Mouse (Mus musculus) MEL (cell line): ENCODE results near the gene Tenm3. TPM values are rescaled to one million over a fixed set of nuclear protein-coding genes. Genes with fewer than 3 reads are reported as not detected.

Source experiments
- DNase-seq: peaks from one replicate; pipeline ENCODE4 v3.0.0; 2011; ENCODE audit warnings: low read depth, low spot score
- H3K27ac ChIP-seq: 2 replicates; pipeline ENCODE4 v1.5.1; 2012; ENCODE audit warnings: low read depth, mild to moderate bottlenecking, control low read depth, low read length, moderate library complexity; ENCODE audit not compliant: control insufficient read depth
- H3K27me3 ChIP-seq, 2 experiments: fragments of 150-350 bp in 1 of 2; sonication (generic) in 1 of 2; 2 replicates each; pipeline ENCODE4 v1.6.1; 2012; ENCODE audit warnings: low read length in 2 of 2, mild to moderate bottlenecking in 2 of 2, improper control_type of control experiment in 1 of 2, moderate library complexity in 1 of 2; ENCODE audit not compliant: insufficient read depth in 2 of 2, control insufficient read depth in 1 of 2
- H3K36me3 ChIP-seq, 2 experiments: 2 replicates each; pipeline ENCODE4 v1.6.1; 2012 to 2014; ENCODE audit warnings: low read length in 2 of 2, improper control_type of control experiment in 1 of 2, inconsistent platforms in 1 of 2, mild to moderate bottlenecking in 1 of 2; ENCODE audit not compliant: insufficient read depth in 2 of 2, control insufficient read depth in 1 of 2
- H3K4me1 ChIP-seq, 2 experiments: fragments of 150-350 bp in 1 of 2; sonication (generic) in 1 of 2; 2 replicates each; pipeline ENCODE4 v1.6.1; 2012; ENCODE audit warnings: low read length in 2 of 2, improper control_type of control experiment in 1 of 2, mild to moderate bottlenecking in 1 of 2; ENCODE audit not compliant: insufficient read depth in 2 of 2, control insufficient read depth in 1 of 2
- H3K4me3 ChIP-seq, 2 experiments: fragments of 150-350 bp in 1 of 2; sonication (generic) in 1 of 2; 2 replicates each; pipeline ENCODE4 v1.5.1; 2012; ENCODE audit warnings: low read depth in 2 of 2, low read length in 2 of 2, mild to moderate bottlenecking in 2 of 2, moderate library complexity in 2 of 2, control low read depth in 1 of 2, improper control_type of control experiment in 1 of 2; ENCODE audit not compliant: control insufficient read depth in 1 of 2, insufficient read depth in 1 of 2
- H3K79me2 ChIP-seq: 2 replicates; pipeline ENCODE4 v1.6.1; 2012; ENCODE audit warnings: mild to moderate bottlenecking, low read length, moderate library complexity; ENCODE audit not compliant: control insufficient read depth, poor library complexity, insufficient read depth
- H3K9ac ChIP-seq: 2 replicates; pipeline ENCODE4 v1.6.1; 2012; ENCODE audit warnings: low read depth, mild to moderate bottlenecking, control low read depth, low read length, moderate library complexity; ENCODE audit not compliant: control insufficient read depth, poor library complexity, severe bottlenecking
- H3K9me3 ChIP-seq: fragments of 150-350 bp; sonication (generic); replicated peaks from 2 replicates; pipeline ENCODE4 v1.6.1; 2012; ENCODE audit warnings: mild to moderate bottlenecking, low read length, improper control_type of control experiment, moderate library complexity; ENCODE audit not compliant: insufficient read depth
- BHLHE40 ChIP-seq: IDR thresholded peaks from 2 replicates; pipeline ENCODE4 v1.6.1; 2012; ENCODE audit warnings: low read depth, mild to moderate bottlenecking, inconsistent platforms, low read length, improper control_type of control experiment, borderline replicate concordance
- CHD1 ChIP-seq: IDR thresholded peaks from 2 replicates; pipeline ENCODE4 v1.6.1; 2012; ENCODE audit warnings: low read depth, mild to moderate bottlenecking, inconsistent platforms, low read length, improper control_type of control experiment
- ETS1 ChIP-seq: IDR thresholded peaks from 2 replicates; pipeline ENCODE4 v1.6.1; 2012; ENCODE audit warnings: low read depth, mild to moderate bottlenecking, inconsistent platforms, low read length, improper control_type of control experiment, moderate library complexity
- GABPA ChIP-seq: IDR thresholded peaks from 2 replicates; pipeline ENCODE4 v1.6.1; 2012; ENCODE audit warnings: low read depth, mild to moderate bottlenecking, inconsistent platforms, low read length, improper control_type of control experiment, moderate library complexity
- KAT2A ChIP-seq: conservative IDR thresholded peaks from 2 replicates; pipeline ENCODE4 v1.6.1; 2012; ENCODE audit warnings: low read depth, low read length, improper control_type of control experiment, inconsistent platforms
- MAFK ChIP-seq: IDR thresholded peaks from 2 replicates; pipeline ENCODE4 v1.6.1; 2011; ENCODE audit warnings: low read depth, mild to moderate bottlenecking, low read length, improper control_type of control experiment, borderline replicate concordance
- MAZ ChIP-seq: IDR thresholded peaks from 2 replicates; pipeline ENCODE4 v1.6.1; 2012; ENCODE audit warnings: low read depth, mild to moderate bottlenecking, inconsistent platforms, low read length, improper control_type of control experiment
- MYC ChIP-seq: IDR thresholded peaks from 2 replicates; pipeline ENCODE4 v1.6.1; 2011; ENCODE audit warnings: low read depth, mild to moderate bottlenecking, low read length, improper control_type of control experiment, moderate library complexity
- NELFE ChIP-seq: IDR thresholded peaks from 2 replicates; pipeline ENCODE4 v1.6.1; 2011; ENCODE audit warnings: low read depth, low read length, improper control_type of control experiment
- POLR2A ChIP-seq, 2 experiments: IDR thresholded peaks; 2 replicates each; pipeline ENCODE4 v1.6.1; 2011 to 2012; ENCODE audit warnings: low read length in 2 of 2, mild to moderate bottlenecking in 2 of 2, control low read depth in 1 of 2, improper control_type of control experiment in 1 of 2, low read depth in 1 of 2, moderate library complexity in 1 of 2; ENCODE audit not compliant: control insufficient read depth in 1 of 2, insufficient read depth in 1 of 2, poor library complexity in 1 of 2
- POLR2AphosphoS2 ChIP-seq: IDR thresholded peaks from 2 replicates; pipeline ENCODE4 v1.6.1; 2011; ENCODE audit warnings: low read length, improper control_type of control experiment
- RCOR1 ChIP-seq: IDR thresholded peaks from 2 replicates; pipeline ENCODE4 v1.6.1; 2012; ENCODE audit warnings: low read depth, mild to moderate bottlenecking, inconsistent platforms, low read length, improper control_type of control experiment
- SIN3A ChIP-seq: IDR thresholded peaks from 2 replicates; pipeline ENCODE4 v1.6.1; 2012; ENCODE audit warnings: low read length, improper control_type of control experiment, inconsistent platforms
- TAL1 ChIP-seq: IDR thresholded peaks from 2 replicates; pipeline ENCODE4 v1.6.1; 2012; ENCODE audit warnings: mild to moderate bottlenecking, inconsistent platforms, low read length, moderate library complexity, mixed read lengths
- TBP ChIP-seq: IDR thresholded peaks from 2 replicates; pipeline ENCODE4 v1.8.0; 2011; ENCODE audit warnings: low read depth, low read length, improper control_type of control experiment
- UBTF ChIP-seq: IDR thresholded peaks from 2 replicates; pipeline ENCODE4 v1.6.1; 2012; ENCODE audit warnings: low read depth, mild to moderate bottlenecking, inconsistent platforms, low read length, improper control_type of control experiment, moderate library complexity, borderline replicate concordance; ENCODE audit not compliant: insufficient read depth
- USF2 ChIP-seq, 2 experiments: IDR thresholded peaks; 2 replicates each; pipeline ENCODE4 v1.6.1; 2011 to 2012; ENCODE audit warnings: improper control_type of control experiment in 2 of 2, low read length in 2 of 2, borderline replicate concordance in 1 of 2, inconsistent platforms in 1 of 2, low read depth in 1 of 2, mild to moderate bottlenecking in 1 of 2; ENCODE audit not compliant: insufficient read depth in 1 of 2
- ZC3H11A ChIP-seq: IDR thresholded peaks from 2 replicates; pipeline ENCODE4 v1.6.1; 2012; ENCODE audit warnings: low read depth, mild to moderate bottlenecking, inconsistent platforms, low read length, improper control_type of control experiment
- ZMIZ1 ChIP-seq: IDR thresholded peaks from 2 replicates; pipeline ENCODE4 v1.6.1; 2012; ENCODE audit warnings: low read depth, mild to moderate bottlenecking, inconsistent platforms, low read length, improper control_type of control experiment, moderate library complexity
- ZNF384 ChIP-seq: IDR thresholded peaks from 2 replicates; pipeline ENCODE4 v1.6.1; 2012; ENCODE audit warnings: low read depth, mild to moderate bottlenecking, inconsistent platforms, low read length, improper control_type of control experiment
- polyA plus RNA-seq, 2 experiments: library from polyadenylated mRNA; stranded (reverse) in 1 of 2; unstranded in 1 of 2; fragments of >175 nt in 1 of 2; fragments of >200 nt in 1 of 2; gene quantifications; 2 replicates each; pipeline versions ENCODE4 v1.2.1 to v1.2.4; 2012; ENCODE audit warnings: low replicate concordance in 2 of 2, low read depth in 1 of 2; ENCODE audit not compliant: insufficient read length in 2 of 2, insufficient read depth in 1 of 2, missing spikeins in 1 of 2
- total RNA-seq: library from RNA; depleted of rRNA; stranded (reverse); fragments of 300-350 nt; gene quantifications from 2 replicates; pipeline ENCODE4 v1.2.3, GENCODE M21; 2012

The Tenm3 gene
- total and polyA plus RNA-seq, 3 experiments, result not detected

DNA sequence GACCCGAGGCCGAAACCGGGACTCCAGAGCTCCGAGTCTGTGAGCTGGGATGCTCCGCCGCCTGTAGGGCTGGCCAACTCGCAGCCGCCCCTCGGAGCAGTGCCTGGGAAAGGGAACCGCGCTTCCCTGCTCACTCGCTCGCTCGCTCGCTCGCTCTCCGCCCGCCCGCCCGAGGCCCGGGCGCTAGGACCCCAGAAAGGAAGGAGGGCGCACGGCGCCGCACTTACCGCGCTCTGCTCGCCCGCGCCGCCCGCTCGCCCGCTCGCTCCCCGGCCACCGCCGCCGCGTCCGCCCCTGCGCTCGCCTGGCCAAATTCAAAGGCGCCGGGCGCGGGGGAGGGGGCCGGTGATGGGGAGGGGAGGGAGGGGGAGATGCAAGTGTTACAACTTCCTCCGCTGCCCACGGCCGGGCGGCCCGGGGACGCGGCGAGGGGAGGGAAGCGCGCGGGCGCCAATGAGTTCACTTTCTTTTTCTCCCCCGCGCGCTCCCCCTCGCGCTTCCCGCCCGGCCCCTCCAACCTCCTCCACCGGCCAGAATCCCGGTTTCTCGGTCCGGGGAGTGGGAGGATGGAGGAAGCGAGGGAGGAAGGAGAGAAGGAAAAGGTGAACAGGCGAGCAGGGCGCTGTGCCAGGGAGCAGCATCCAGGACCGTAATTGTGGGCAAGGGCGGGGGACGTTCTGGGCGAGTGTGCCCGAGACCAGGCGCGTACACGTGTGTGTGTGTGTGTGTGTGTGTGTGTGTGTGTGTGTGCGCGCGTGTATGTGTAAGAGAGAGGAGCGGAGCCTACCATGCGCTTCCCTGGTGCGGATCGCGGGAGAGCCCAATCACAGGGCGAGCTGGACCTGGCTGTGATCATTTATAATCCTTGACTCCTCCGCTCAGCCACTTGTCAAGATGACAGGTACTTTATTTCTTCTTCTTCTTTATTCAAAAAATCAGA, 490 bp downstream of the Tenm3 start:
- H3K36me3 ChIP-seq, result no peaks in the 10 kb centered on the region
- no peaks in the 10 kb centered on the region for H3K4me1 ChIP-seq
- no peak overlapping the region for H3K4me3 ChIP-seq
- TF ChIP-seq BHLHE40 (no peak), UBTF (no peak), GABPA (no peak), ZC3H11A (no peak), ZNF384 (no peak), MAZ (no peak), ETS1 (no peak), USF2 (IDR thresholded peaks at IDR 0.05; ENCODE audit: borderline replicate concordance in 1 of 2, insufficient read depth in 1 of 2, low read depth in 1 of 2, low read length in 2 of 2) (no peak)
- H3K27me3 ChIP-seq, result no peaks in the 10 kb centered on the region
- no peak overlapping the region for H3K27ac ChIP-seq
- no peak for DNase-seq
- no peak overlapping the region for H3K9ac ChIP-seq
- no peaks in the 10 kb centered on the region for H3K79me2 ChIP-seq
- no peaks in the 10 kb centered on the region for H3K9me3 ChIP-seq

DNA sequence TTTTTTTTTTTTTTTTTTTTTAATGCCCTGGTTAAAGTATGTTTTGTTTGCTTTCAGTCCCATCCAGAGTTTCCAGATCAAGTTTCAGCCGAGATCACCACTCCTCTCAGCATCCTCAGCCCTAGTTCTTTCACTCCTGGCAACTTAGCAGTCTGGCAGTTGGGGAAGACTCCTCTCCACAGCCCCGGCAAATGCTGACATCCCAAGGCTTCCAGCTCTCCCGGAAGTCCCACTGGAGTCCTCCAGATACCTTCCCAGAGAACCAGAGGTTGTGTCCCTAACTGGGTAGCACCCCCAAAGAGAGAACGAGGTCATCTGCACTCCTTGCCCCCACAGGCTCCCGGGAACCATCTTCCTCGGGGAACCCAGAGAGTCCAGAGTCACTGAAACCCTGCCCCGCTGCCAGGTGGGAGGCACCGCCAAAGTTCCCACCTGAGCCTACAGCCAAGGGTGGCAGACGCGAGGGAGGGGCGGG, 1.2 kb downstream of the Tenm3 start:
- H3K9me3 ChIP-seq, result no peaks in the 10 kb centered on the region
- no peaks in the 10 kb centered on the region for H3K4me1 ChIP-seq
- no peak overlapping the region for H3K4me3 ChIP-seq
- no peak for TF ChIP-seq USF2 (IDR thresholded peaks at IDR 0.05; ENCODE audit: borderline replicate concordance in 1 of 2, insufficient read depth in 1 of 2, low read depth in 1 of 2, low read length in 2 of 2)
- no peak for TF ChIP-seq TAL1
- no peaks in the 10 kb centered on the region for H3K27me3 ChIP-seq
- DNase-seq, result no peak
- H3K36me3 ChIP-seq, result no peaks in the 10 kb centered on the region
- H3K27ac ChIP-seq, result no peak overlapping the region
- H3K79me2 ChIP-seq, result no peaks in the 10 kb centered on the region
- no peak overlapping the region for H3K9ac ChIP-seq

DNA sequence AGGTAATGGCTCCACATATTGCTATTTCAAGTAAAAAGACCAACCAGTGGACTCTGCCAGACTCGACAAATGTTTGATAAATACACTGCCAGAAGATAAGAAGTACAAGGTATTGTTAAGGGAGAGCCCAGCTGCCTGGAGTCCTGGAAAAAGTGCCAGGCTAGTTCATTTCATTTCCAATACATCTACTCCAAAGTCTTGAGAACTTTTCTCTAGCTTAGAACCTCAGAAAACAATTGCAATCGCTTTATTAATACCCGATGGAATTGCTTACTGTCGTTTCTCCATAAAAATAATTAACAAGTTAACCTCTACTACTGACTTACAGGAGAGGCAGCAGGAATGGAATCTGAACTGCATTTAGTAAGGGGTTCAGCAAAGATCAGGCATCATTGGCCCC, 1.7 kb downstream of the Tenm3 start:
- Histone ChIP-seq H3K36me3 (no peaks in the 10 kb centered on the region), H3K4me3 (no peak overlapping the region), H3K27me3 (no peaks in the 10 kb centered on the region)

More for the DNA sequence above, 1.7 kb downstream of the Tenm3 start:
- Histone ChIP-seq H3K9ac (no peak overlapping the region), H3K79me2 (no peaks in the 10 kb centered on the region), H3K27ac (no peak overlapping the region), H3K4me1 (no peaks in the 10 kb centered on the region), H3K9me3 (no peaks in the 10 kb centered on the region)
- no peak for TF ChIP-seq RCOR1
- no peak for TF ChIP-seq KAT2A
- no peak for TF ChIP-seq ZMIZ1
- TF ChIP-seq NELFE, result no peak
- TF ChIP-seq MAFK, result no peak
- no peak for TF ChIP-seq CHD1
- no peak for TF ChIP-seq MYC
- TF ChIP-seq POLR2A (IDR thresholded peaks at IDR 0.05; ENCODE audit: control insufficient read depth in 1 of 2, insufficient read depth in 1 of 2, low read depth in 1 of 2, low read length in 2 of 2, poor library complexity in 1 of 2), result no peak
- TF ChIP-seq TBP, result no peak
- TF ChIP-seq SIN3A, result no peak
- TF ChIP-seq GABPA, result no peak
- no peak for TF ChIP-seq POLR2AphosphoS2
- no peak for TF ChIP-seq UBTF
- no peak for TF ChIP-seq ZNF384
- no peak for DNase-seq
